ENCODE assay signal across 8 mouse cellular contexts in genomic region chr2:135692568-135693488, GRCm38 (mm10). TPM values are rescaled to one million over a fixed set of nuclear protein-coding genes. Genes with fewer than 3 reads are reported as not detected.
DNase-seq lines count a peak whose midpoint lies in the region; ATAC-seq lines count a peak whose summit lies in the region.

No protein-coding gene starts in this region.

- no peak overlapping the region for H3K9ac ChIP-seq in hindbrain, embryonic 13.5 days
- no peak overlapping the region for H3K9ac ChIP-seq in hindbrain, embryonic 12.5 days
- no peak overlapping the region for H3K9ac ChIP-seq in heart, embryonic 13.5 days
- no peak overlapping the region for H3K9ac ChIP-seq in neural tube, embryonic 15.5 days (replicated peaks)
- H3K9ac ChIP-seq in forebrain, embryonic 11.5 days (ENCODE audit: low read length), result no peak overlapping the region
- H3K9ac ChIP-seq in forebrain, embryonic 15.5 days (replicated peaks), result no peak overlapping the region

- H3K4me2 ChIP-seq in hindbrain, embryonic 13.5 days, result no peak overlapping the region
- no peak overlapping the region for H3K4me2 ChIP-seq in hindbrain, embryonic 12.5 days (replicated peaks)
- H3K4me2 ChIP-seq in heart, embryonic 13.5 days, result peak overlapping the region; percentile 5; the same call in 1 of the 2 replicates
- H3K4me2 ChIP-seq in neural tube, embryonic 15.5 days, result no peak overlapping the region
- no peak overlapping the region for H3K4me2 ChIP-seq in forebrain, embryonic 11.5 days (ENCODE audit: low read depth, low read length, severe bottlenecking)
- no peak overlapping the region for H3K4me2 ChIP-seq in forebrain, embryonic 15.5 days (replicated peaks)

- DNase-seq in cerebellum, postnatal 25 days, result peak; percentile 51 to 52
- peak; percentile 69 for DNase-seq in kidney, postnatal 10 days
- no peak for DNase-seq in forebrain, embryonic 11.5 days (ENCODE audit: low spot score)

- 70% methylated on average over 12 of the region's 12 CpGs for WGBS in hindbrain, embryonic 13.5 days
- WGBS in hindbrain, embryonic 12.5 days, result 65% methylated on average over 12 of the region's 12 CpGs
- 60% methylated on average over 12 of the region's 12 CpGs for WGBS in heart, embryonic 13.5 days
- WGBS in neural tube, embryonic 15.5 days, result 66% methylated on average over 12 of the region's 12 CpGs
- 75% methylated on average over 12 of the region's 12 CpGs for WGBS in forebrain, embryonic 11.5 days
- WGBS in forebrain, embryonic 15.5 days, result 80% methylated on average over 12 of the region's 12 CpGs

- peaks cover 5% of the 10 kb centered on the region; the same call in 1 of the 2 replicates for H3K4me1 ChIP-seq in hindbrain, embryonic 13.5 days (replicated peaks)
- 0 out of 2 replicates have a peak, but pooled peaks cover 5% of the 10 kb centered on the region for H3K4me1 ChIP-seq in hindbrain, embryonic 12.5 days
- peaks cover 12% of the 10 kb centered on the region for H3K4me1 ChIP-seq in heart, embryonic 13.5 days
- peaks cover 9% of the 10 kb centered on the region; the same call in 1 of the 2 replicates for H3K4me1 ChIP-seq in neural tube, embryonic 15.5 days
- H3K4me1 ChIP-seq in forebrain, embryonic 11.5 days (replicated peaks; ENCODE audit: control insufficient read depth, insufficient read depth, low read length), result no peaks in the 10 kb centered on the region; the same call in 1 of the 2 replicates
- H3K4me1 ChIP-seq in forebrain, embryonic 15.5 days, result no peaks in the 10 kb centered on the region

- H3K27me3 ChIP-seq in hindbrain, embryonic 13.5 days, result no peaks in the 10 kb centered on the region
- no peaks in the 10 kb centered on the region for H3K27me3 ChIP-seq in hindbrain, embryonic 12.5 days
- H3K27me3 ChIP-seq in heart, embryonic 13.5 days (replicated peaks), result no peaks in the 10 kb centered on the region
- H3K27me3 ChIP-seq in neural tube, embryonic 15.5 days (replicated peaks), result no peaks in the 10 kb centered on the region
- H3K27me3 ChIP-seq in forebrain, embryonic 11.5 days (ENCODE audit: control insufficient read depth, insufficient read depth, low read length), result no peaks in the 10 kb centered on the region
- no peaks in the 10 kb centered on the region for H3K27me3 ChIP-seq in forebrain, embryonic 15.5 days

- H3K4me3 ChIP-seq in hindbrain, embryonic 13.5 days, result no peak overlapping the region
- no peak overlapping the region for H3K4me3 ChIP-seq in hindbrain, embryonic 12.5 days
- no peak overlapping the region for H3K4me3 ChIP-seq in heart, embryonic 13.5 days
- no peak overlapping the region for H3K4me3 ChIP-seq in neural tube, embryonic 15.5 days (replicated peaks)
- H3K4me3 ChIP-seq in forebrain, embryonic 11.5 days (ENCODE audit: low read depth, low read length), result no peak overlapping the region
- no peak overlapping the region for H3K4me3 ChIP-seq in forebrain, embryonic 15.5 days

- peak overlapping the region; percentile 49 for H3K27ac ChIP-seq in hindbrain, embryonic 13.5 days
- H3K27ac ChIP-seq in hindbrain, embryonic 12.5 days, result no peak overlapping the region
- H3K27ac ChIP-seq in heart, embryonic 13.5 days (replicated peaks), result peak overlapping the region; percentile 42
- H3K27ac ChIP-seq in neural tube, embryonic 15.5 days (replicated peaks), result peak overlapping the region; percentile 28; the same call in 1 of the 2 replicates
- no peak overlapping the region for H3K27ac ChIP-seq in forebrain, embryonic 11.5 days (ENCODE audit: low read depth, low read length)
- no peak overlapping the region for H3K27ac ChIP-seq in forebrain, embryonic 15.5 days (replicated peaks)

- H3K36me3 ChIP-seq in hindbrain, embryonic 13.5 days, result no peaks in the 10 kb centered on the region
- no peaks in the 10 kb centered on the region for H3K36me3 ChIP-seq in hindbrain, embryonic 12.5 days
- peaks cover 4% of the 10 kb centered on the region; the same call in 1 of the 2 replicates for H3K36me3 ChIP-seq in heart, embryonic 13.5 days
- H3K36me3 ChIP-seq in neural tube, embryonic 15.5 days, result no peaks in the 10 kb centered on the region
- H3K36me3 ChIP-seq in forebrain, embryonic 11.5 days (ENCODE audit: control insufficient read depth, insufficient read depth, low read length), result no peaks in the 10 kb centered on the region
- H3K36me3 ChIP-seq in forebrain, embryonic 15.5 days, result no peaks in the 10 kb centered on the region

- no peaks in the 10 kb centered on the region for H3K9me3 ChIP-seq in hindbrain, embryonic 13.5 days
- H3K9me3 ChIP-seq in hindbrain, embryonic 12.5 days (replicated peaks), result no peaks in the 10 kb centered on the region
- H3K9me3 ChIP-seq in heart, embryonic 13.5 days, result no peaks in the 10 kb centered on the region
- H3K9me3 ChIP-seq in neural tube, embryonic 15.5 days (replicated peaks), result no peaks in the 10 kb centered on the region
- H3K9me3 ChIP-seq in forebrain, embryonic 11.5 days (ENCODE audit: control insufficient read depth, low read length), result no peaks in the 10 kb centered on the region
- H3K9me3 ChIP-seq in forebrain, embryonic 15.5 days, result no peaks in the 10 kb centered on the region

- ATAC-seq in hindbrain, embryonic 13.5 days (ENCODE audit: low FRiP score), result no peak
- ATAC-seq in hindbrain, embryonic 12.5 days (ENCODE audit: low FRiP score), result no peak
- no peak for ATAC-seq in heart, embryonic 13.5 days (ENCODE audit: extremely low read depth, insufficient number of reproducible peaks, low FRiP score, low TSS enrichment)
- no peak for ATAC-seq in neural tube, embryonic 15.5 days (ENCODE audit: low FRiP score)
- ATAC-seq in forebrain, embryonic 11.5 days (replicated peaks; ENCODE audit: low FRiP score), result no peak; the same call in 1 of the 2 replicates
- no peak for ATAC-seq in forebrain, embryonic 15.5 days (replicated peaks)

RNA-seq across cellular contexts. Expression of gene Plcb4, which starts 34.0 kb away (rescaled TPM):
- 49.7 and 50.7 TPM in 2 replicates for polyA plus RNA-seq in hindbrain, embryonic 13.5 days (2015; fragmentation: Nextera tagmentation; extraction: Ambion mirVana)
- polyA plus RNA-seq in hindbrain, embryonic 12.5 days (2016; fragmentation: Nextera tagmentation; extraction: Ambion mirVana), result 29.8 and 34.4 TPM in 2 replicates
- polyA plus RNA-seq in heart, embryonic 13.5 days (2015; fragmentation: Nextera tagmentation; extraction: Ambion mirVana), result 26.0 and 27.3 TPM in 2 replicates
- 34.5 and 35.5 TPM in 2 replicates for polyA plus RNA-seq in neural tube, embryonic 15.5 days (2015; fragmentation: Nextera tagmentation; extraction: Ambion mirVana)
- 19.6 and 24.1 TPM in 2 replicates for polyA plus RNA-seq in forebrain, embryonic 11.5 days (2014; fragmentation: Nextera tagmentation; extraction: Ambion mirVana)
- 14.8 and 18.6 TPM in 2 replicates for polyA plus RNA-seq in forebrain, embryonic 15.5 days (2015; fragmentation: Nextera tagmentation; extraction: Ambion mirVana)

Comparison
In these comparisons a context has a peak if more than half of its experiments do, and no peak if none do; other contexts are left out.
1. H3K27ac ChIP-seq: peak in hindbrain, embryonic 13.5 days (single experiment), heart, embryonic 13.5 days (single experiment) and neural tube, embryonic 15.5 days (single experiment); none in hindbrain, embryonic 12.5 days (single experiment), forebrain, embryonic 11.5 days (single experiment) and forebrain, embryonic 15.5 days (single experiment).